Mouse (Mus musculus): Measurements from ENCODE around the gene Ssxb5. TPM values are rescaled to one million over a fixed set of nuclear protein-coding genes. Genes with fewer than 3 reads are reported as not detected.

The Ssxb5 gene
- not detected in 2 replicates for polyA plus RNA-seq (2015; fragmentation: Nextera tagmentation; extraction: Ambion mirVana)

GRCm38 (mm10) chrX:8803391-8803790, at the start of gene Ssxb5:
TSS of gene Ssxb5 (plus strand) at chrX:8803691.

GRCm38 (mm10) chrX:8843694-8844093, 40.2 kb downstream of the Ssxb5 start, which contains the start of gene Gm6592:
TSS of gene Gm6592 (plus strand) at chrX:8843994.

Other genes with a start within 250 kb of the Ssxb5 start
- gene Ssxb3, start 211.9 kb upstream of the Ssxb5 start, polyA plus RNA-seq (2015; fragmentation: Nextera tagmentation; extraction: Ambion mirVana), result not detected in 2 replicates
- not detected in 2 replicates for gene Ssxb8, start 112.8 kb upstream of the Ssxb5 start, polyA plus RNA-seq (2015; fragmentation: Nextera tagmentation; extraction: Ambion mirVana)
- not detected in 2 replicates for gene Ssx9, start 55.3 kb upstream of the Ssxb5 start, polyA plus RNA-seq (2015; fragmentation: Nextera tagmentation; extraction: Ambion mirVana)
- not detected in 2 replicates for gene Gm6592, start 40.3 kb downstream of the Ssxb5 start, polyA plus RNA-seq (2015; fragmentation: Nextera tagmentation; extraction: Ambion mirVana)
- gene Gm5751, start 70.6 kb downstream of the Ssxb5 start, polyA plus RNA-seq (2015; fragmentation: Nextera tagmentation; extraction: Ambion mirVana), result not detected in 2 replicates
- 6.5 and 11.0 TPM in 2 replicates for gene B630019K06Rik, start 88.7 kb downstream of the Ssxb5 start, polyA plus RNA-seq (2015; fragmentation: Nextera tagmentation; extraction: Ambion mirVana)
- gene Fthl17b, start 159.3 kb downstream of the Ssxb5 start, polyA plus RNA-seq (2015; fragmentation: Nextera tagmentation; extraction: Ambion mirVana), result not detected in 2 replicates
- gene Fthl17c, start 172.9 kb downstream of the Ssxb5 start, polyA plus RNA-seq (2015; fragmentation: Nextera tagmentation; extraction: Ambion mirVana), result not detected in 2 replicates
- not detected in 2 replicates for gene Fthl17d, start 183.1 kb downstream of the Ssxb5 start, polyA plus RNA-seq (2015; fragmentation: Nextera tagmentation; extraction: Ambion mirVana)
- gene Fthl17e, start 229.8 kb downstream of the Ssxb5 start, polyA plus RNA-seq (2015; fragmentation: Nextera tagmentation; extraction: Ambion mirVana), result not detected in 2 replicates